8 mouse cellular contexts compared by ENCODE assay signal in genomic region chr11:119227591-119227990, GRCm38 (mm10). TPM values are rescaled to one million over a fixed set of nuclear protein-coding genes. Genes with fewer than 3 reads are reported as not detected.
DNase-seq lines count a peak whose midpoint lies in the region; ATAC-seq and TF ChIP-seq lines count a peak whose summit lies in the region.

No protein-coding gene starts in this region.

- peak; percentile 41 for DNase-seq in cerebellum, adult 9-11 months
- no peak for DNase-seq in cerebellum, adult 8-10 months
- DNase-seq in 416B (ENCODE audit: low read depth) (peak; percentile 36), adipocyte (ENCODE audit: low spot score) (no peak)
- no peak for DNase-seq in liver, embryonic 14.5 days (ENCODE audit: low read depth in 3 of 3, low spot score in 3 of 3)
- no peak for DNase-seq in gastrocnemius, postnatal 10 days
- no peak for DNase-seq in right cerebral cortex, adult 18-20 months

- no peak overlapping the region for H3K27ac ChIP-seq in liver, embryonic 14.5 days

- ATAC-seq in granulocyte monocyte progenitor cell, adult 5-6 weeks (replicated peaks; ENCODE audit: poor library complexity, severe bottlenecking) = peak; percentile 32
- no peak for ATAC-seq in liver, embryonic 14.5 days (ENCODE audit: insufficient read depth)

- no peak for TF ChIP-seq EP300 in liver, embryonic 14.5 days (IDR thresholded peaks at IDR 0.05; ENCODE audit: low read depth)

- TF ChIP-seq CTCF in liver, embryonic 14.5 days (IDR thresholded peaks at IDR 0.05; ENCODE audit: low read depth) = no peak

- H3K4me2 ChIP-seq in liver, embryonic 14.5 days (ENCODE audit: low read depth) = peak overlapping the region; percentile 71

- no peaks in the 10 kb centered on the region for H3K36me3 ChIP-seq in liver, embryonic 14.5 days (replicated peaks; ENCODE audit: control insufficient read depth, insufficient read depth, low read depth)

- H3K9ac ChIP-seq in liver, embryonic 14.5 days (replicated peaks) = 0 out of 2 replicates have a peak overlapping the region, but pooled peaks have one; percentile 1

- H3K4me1 ChIP-seq in liver, embryonic 14.5 days (replicated peaks; ENCODE audit: control insufficient read depth in 2 of 2, insufficient read depth in 2 of 2, low read length in 1 of 2) = no peaks in the 10 kb centered on the region; a peak in 1 of 4 replicates

- H3K27me3 ChIP-seq in liver, embryonic 14.5 days (ENCODE audit: control insufficient read depth, insufficient read depth, low read length) = peaks cover 29% of the 10 kb centered on the region

- no peaks in the 10 kb centered on the region for H3K9me3 ChIP-seq in liver, embryonic 14.5 days (ENCODE audit: control insufficient read depth, low read length)

- WGBS in liver, embryonic 14.5 days (ENCODE audit: insufficient replicate concordance) = 3% methylated on average over 12 of the region's 12 CpGs

- peak overlapping the region; percentile 52 to 53 for H3K4me3 ChIP-seq in liver, embryonic 14.5 days (ENCODE audit: insufficient read depth in 1 of 2, low read depth in 2 of 2, low read length in 2 of 2)

RNA-seq across cellular contexts. Expression of gene Tbc1d16, which starts 0.7 kb away (rescaled TPM):
- total RNA-seq in granulocyte monocyte progenitor cell, adult 5-6 weeks (2014; fragmentation: Nextera tagmentation) = 3.3 and 8.6 TPM in 2 replicates
- 2.1 and 3.0 TPM in 2 replicates for total RNA-seq in granulocyte monocyte progenitor cell, adult 5-6 weeks (2017)
- 0.92 and 1.0 TPM in 2 replicates for polyA plus RNA-seq in liver, embryonic 14.5 days (2012; rRNA removed)
- polyA plus RNA-seq in liver, embryonic 14.5 days (2014; fragmentation: Nextera tagmentation; extraction: Ambion mirVana) = 0.58 and 0.76 TPM in 2 replicates
- 10 to 100 TPM; 17.0 to 17.8 TPM for total RNA-seq in gastrocnemius, postnatal 10 days (2021)

RNA-seq across cellular contexts. Expression of gene Ccdc40, which starts 0.8 kb away (rescaled TPM):
- total RNA-seq in granulocyte monocyte progenitor cell, adult 5-6 weeks (2014; fragmentation: Nextera tagmentation) = 7.3 and 12.0 TPM in 2 replicates
- 9.0 and 11.8 TPM in 2 replicates for total RNA-seq in granulocyte monocyte progenitor cell, adult 5-6 weeks (2017)
- polyA plus RNA-seq in liver, embryonic 14.5 days (2012; rRNA removed) = 0.42 and 0.59 TPM in 2 replicates
- polyA plus RNA-seq in liver, embryonic 14.5 days (2014; fragmentation: Nextera tagmentation; extraction: Ambion mirVana) = 0.29 and 0.42 TPM in 2 replicates
- under 1 TPM in 1 of 2 experiments, not detected in 1; 0.31 TPM for total RNA-seq in gastrocnemius, postnatal 10 days (2021)

RNA-seq across cellular contexts. Expression of gene Gaa, which starts 40.1 kb away (rescaled TPM):
- total RNA-seq in granulocyte monocyte progenitor cell, adult 5-6 weeks (2014; fragmentation: Nextera tagmentation) = 35.8 and 47.2 TPM in 2 replicates
- 27.4 and 31.6 TPM in 2 replicates for total RNA-seq in granulocyte monocyte progenitor cell, adult 5-6 weeks (2017)
- polyA plus RNA-seq in liver, embryonic 14.5 days (2012; rRNA removed) = 14.7 and 18.8 TPM in 2 replicates
- polyA plus RNA-seq in liver, embryonic 14.5 days (2014; fragmentation: Nextera tagmentation; extraction: Ambion mirVana) = 11.8 and 14.7 TPM in 2 replicates
- total RNA-seq in gastrocnemius, postnatal 10 days (2021) = 10 to 100 TPM; 67.7 to 78.6 TPM

Comparison
In these comparisons a context has a peak if more than half of its experiments do, and no peak if none do; other contexts are left out.
1. DNase-seq: peak in cerebellum, adult 9-11 months (single experiment) and 416B (single experiment); none in cerebellum, adult 8-10 months (single experiment), liver, embryonic 14.5 days (0 of 3), adipocyte (single experiment), gastrocnemius, postnatal 10 days (single experiment) and right cerebral cortex, adult 18-20 months (single experiment).
2. RNA of gene Ccdc40, which starts 0.8 kb away (total RNA-seq): 7.3 to 12.0 TPM in granulocyte monocyte progenitor cell, adult 5-6 weeks; 0.31 TPM in gastrocnemius, postnatal 10 days; every median in the first group is over 4 times any median in the second.